Mouse (Mus musculus): ENCODE measurements around the gene Plcb2.

DNA sequence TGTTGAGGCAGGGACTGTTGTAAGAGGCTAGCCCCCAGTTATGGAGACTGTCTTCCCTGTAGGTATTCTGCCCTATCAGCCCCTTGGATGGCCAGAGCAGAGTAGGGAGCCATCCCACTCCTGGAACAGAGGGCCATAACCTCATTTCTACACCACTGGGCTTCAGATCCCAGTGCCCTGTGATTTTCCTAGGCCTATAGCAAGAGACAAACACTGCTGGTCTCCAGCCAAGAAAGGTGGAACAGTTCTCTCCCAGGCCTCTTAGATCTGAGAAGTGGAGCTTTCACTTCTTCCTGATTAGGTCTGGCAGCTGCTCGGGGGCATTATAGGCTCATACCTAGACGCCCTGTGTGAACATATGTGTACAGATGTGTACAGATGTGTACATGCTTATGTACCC lies 48.1 kb upstream of the Plcb2 start:
- no peak for TF ChIP-seq CTCF (IDR thresholded peaks at IDR 0.05; ENCODE audit: borderline replicate concordance, extremely low read depth, insufficient read depth, insufficient read length)
- no peak for TF ChIP-seq POLR2A (IDR thresholded peaks at IDR 0.05; ENCODE audit: borderline replicate concordance, extremely low read depth, insufficient read depth, insufficient read length, poor library complexity, severe bottlenecking)
